Mouse (Mus musculus): Measurements from ENCODE around the gene Prps1l3. TPM values are rescaled to one million over a fixed set of nuclear protein-coding genes. Genes with fewer than 3 reads are reported as not detected.

Gene Prps1l3
- polyA plus RNA-seq (2012; rRNA removed): 7.6 and 9.4 TPM in 2 replicates

- TF ChIP-seq CTCF (IDR thresholded peaks at IDR 0.05; ENCODE audit: extremely low read depth, insufficient read depth, low read length) (no peak), POLR2A (IDR thresholded peaks at IDR 0.05; ENCODE audit: extremely low read depth, insufficient read depth, low read length) (peak; percentile 72; the same call in 1 of the 2 replicates)
Measured at GRCm38 (mm10) chr12:57230192-57230706, at the start of gene Prps1l3, which contains the start of gene Mipol1. Gene Prps1l3 (plus strand): TSS chr12:57230412. Gene Mipol1 (plus strand): TSS chr12:57230427.

DNA sequence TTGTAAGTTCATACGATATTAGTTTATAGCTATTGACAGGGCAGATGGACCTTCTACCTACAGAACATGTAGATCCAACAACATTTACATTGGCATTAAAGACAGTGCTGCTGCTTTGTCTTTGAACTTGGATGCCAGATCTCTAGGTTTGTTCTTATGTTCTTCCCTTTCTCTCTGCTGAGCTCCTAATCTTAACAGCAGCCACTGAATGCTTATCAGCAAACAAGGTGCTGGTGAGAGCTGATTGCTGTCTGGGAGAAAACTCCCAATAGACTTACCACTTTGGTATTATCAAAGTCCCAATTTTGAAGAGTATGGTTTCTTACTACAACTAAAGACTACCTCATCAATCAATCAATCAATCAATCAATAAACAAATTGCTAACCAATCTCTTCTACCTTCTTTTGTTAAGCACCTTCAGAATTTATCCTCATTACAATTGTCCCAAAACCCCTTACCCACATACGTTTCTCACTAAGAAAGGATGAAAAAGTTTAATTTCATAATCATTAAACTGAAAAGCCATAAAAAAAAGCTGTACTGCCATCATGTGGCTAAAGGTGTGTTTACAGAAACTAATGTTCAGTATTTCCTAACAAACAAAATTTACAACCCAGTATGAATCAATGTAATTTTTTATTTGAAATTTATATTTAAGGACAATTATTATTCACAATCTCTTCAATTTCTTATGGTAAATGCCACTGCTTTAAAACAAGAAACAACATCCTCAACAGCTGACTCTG, 45.6 kb upstream of the Prps1l3 start:
- Histone ChIP-seq H3K27ac (ENCODE audit: insufficient read depth, low read length) (no peak overlapping the region), H3K4me3 (ENCODE audit: insufficient read depth, low read length) (no peak overlapping the region), H3K4me1 (ENCODE audit: control insufficient read depth, insufficient read depth, low read length) (no peaks in the 10 kb centered on the region)
- TF ChIP-seq CTCF (IDR thresholded peaks at IDR 0.05; ENCODE audit: extremely low read depth, insufficient read depth, low read length) (no peak), POLR2A (IDR thresholded peaks at IDR 0.05; ENCODE audit: extremely low read depth, insufficient read depth, low read length) (no peak)

More at GRCm38 (mm10) chr12:57230192-57230706, at the start of gene Prps1l3, which contains the start of gene Mipol1:
- peaks cover 2% of the 10 kb centered on the region; the same call in 1 of the 2 replicates for H3K4me1 ChIP-seq (ENCODE audit: control insufficient read depth, insufficient read depth, low read length)
- H3K27ac ChIP-seq (ENCODE audit: insufficient read depth, low read length): peak within 1 kb of the TSS; percentile 60
- peak within 1 kb of the TSS; percentile 59 for H3K4me3 ChIP-seq (ENCODE audit: insufficient read depth, low read length)

GRCm38 (mm10) chr12:57185475-57185874, 44.7 kb upstream of the Prps1l3 start:
- TF ChIP-seq POLR2A (IDR thresholded peaks at IDR 0.05; ENCODE audit: extremely low read depth, insufficient read depth, low read length): no peak
- TF ChIP-seq CTCF (IDR thresholded peaks at IDR 0.05; ENCODE audit: extremely low read depth, insufficient read depth, low read length): no peak
- no peaks in the 10 kb centered on the region for H3K4me1 ChIP-seq (ENCODE audit: control insufficient read depth, insufficient read depth, low read length)
- no peak overlapping the region for H3K4me3 ChIP-seq (ENCODE audit: insufficient read depth, low read length)
- H3K27ac ChIP-seq (ENCODE audit: insufficient read depth, low read length): no peak overlapping the region

GRCm38 (mm10) chr12:57186126-57186525, 44.1 kb upstream of the Prps1l3 start:
- Histone ChIP-seq H3K4me1 (ENCODE audit: control insufficient read depth, insufficient read depth, low read length) (no peaks in the 10 kb centered on the region), H3K27ac (ENCODE audit: insufficient read depth, low read length) (no peak overlapping the region), H3K4me3 (ENCODE audit: insufficient read depth, low read length) (no peak overlapping the region)
- TF ChIP-seq CTCF (IDR thresholded peaks at IDR 0.05; ENCODE audit: extremely low read depth, insufficient read depth, low read length) (no peak), POLR2A (IDR thresholded peaks at IDR 0.05; ENCODE audit: extremely low read depth, insufficient read depth, low read length) (no peak)

DNA sequence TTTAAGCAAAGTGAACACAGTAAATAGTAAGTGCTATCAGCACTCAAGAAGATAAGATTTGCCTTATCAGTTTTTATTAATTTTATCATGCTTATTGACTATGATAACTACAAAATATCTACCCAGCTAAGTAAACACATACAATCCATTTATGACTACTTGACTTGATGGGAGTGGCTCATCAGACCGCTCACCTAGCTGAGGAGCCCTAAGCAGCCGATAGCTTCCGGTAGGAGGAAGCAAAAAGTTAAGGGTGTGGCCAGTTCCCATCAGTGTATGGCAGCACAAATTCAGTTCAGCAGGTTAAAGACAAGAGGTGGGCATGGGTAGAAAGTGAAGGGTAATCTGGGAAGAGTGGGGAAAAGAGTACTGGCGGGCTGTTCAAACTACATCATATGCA, 43.2 kb upstream of the Prps1l3 start:
- Histone ChIP-seq H3K4me1 (ENCODE audit: control insufficient read depth, insufficient read depth, low read length) (no peaks in the 10 kb centered on the region), H3K4me3 (ENCODE audit: insufficient read depth, low read length) (no peak overlapping the region), H3K27ac (ENCODE audit: insufficient read depth, low read length) (no peak overlapping the region)
- TF ChIP-seq CTCF (IDR thresholded peaks at IDR 0.05; ENCODE audit: extremely low read depth, insufficient read depth, low read length) (no peak), POLR2A (IDR thresholded peaks at IDR 0.05; ENCODE audit: extremely low read depth, insufficient read depth, low read length) (no peak)

DNA sequence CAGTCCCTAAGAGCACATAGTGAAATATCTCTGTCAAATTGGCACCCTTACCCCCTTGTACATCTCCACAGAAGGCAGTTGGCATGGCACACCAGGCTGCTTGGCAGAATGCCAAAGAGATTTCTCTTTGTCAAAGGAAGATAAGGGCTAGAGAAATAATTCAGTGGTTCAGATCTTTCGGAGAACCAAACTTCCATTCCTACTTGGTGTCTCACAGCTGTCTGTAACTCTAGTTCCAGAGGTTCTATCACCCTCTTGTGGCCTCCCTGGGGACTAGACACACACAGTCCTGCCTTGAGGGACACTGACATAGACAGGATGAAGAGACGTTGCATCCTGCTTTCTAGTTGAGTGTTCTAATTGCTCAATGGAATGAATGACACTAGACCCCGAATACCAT, 35.6 kb upstream of the Prps1l3 start:
- no peak overlapping the region for H3K4me3 ChIP-seq (ENCODE audit: insufficient read depth, low read length)
- TF ChIP-seq POLR2A (IDR thresholded peaks at IDR 0.05; ENCODE audit: extremely low read depth, insufficient read depth, low read length) (no peak), CTCF (IDR thresholded peaks at IDR 0.05; ENCODE audit: extremely low read depth, insufficient read depth, low read length) (0 out of 2 replicates have a peak, but pooled peaks have one; percentile 10)
- no peak overlapping the region for H3K27ac ChIP-seq (ENCODE audit: insufficient read depth, low read length)
- no peaks in the 10 kb centered on the region for H3K4me1 ChIP-seq (ENCODE audit: control insufficient read depth, insufficient read depth, low read length)

- no peak for TF ChIP-seq CTCF (IDR thresholded peaks at IDR 0.05; ENCODE audit: extremely low read depth, insufficient read depth, low read length)
- TF ChIP-seq POLR2A (IDR thresholded peaks at IDR 0.05; ENCODE audit: extremely low read depth, insufficient read depth, low read length): no peak
- peak overlapping the region; percentile 31 for H3K4me3 ChIP-seq (ENCODE audit: insufficient read depth, low read length)
- no peak overlapping the region for H3K27ac ChIP-seq (ENCODE audit: insufficient read depth, low read length)
- H3K4me1 ChIP-seq (ENCODE audit: control insufficient read depth, insufficient read depth, low read length): no peaks in the 10 kb centered on the region
Measured at GRCm38 (mm10) chr12:57196286-57196607, 34.0 kb upstream of the Prps1l3 start.

GRCm38 (mm10) chr12:57196608-57197362, 33.4 kb upstream of the Prps1l3 start:
- H3K4me1 ChIP-seq (ENCODE audit: control insufficient read depth, insufficient read depth, low read length): no peaks in the 10 kb centered on the region
- TF ChIP-seq CTCF (IDR thresholded peaks at IDR 0.05; ENCODE audit: extremely low read depth, insufficient read depth, low read length) (no peak), POLR2A (IDR thresholded peaks at IDR 0.05; ENCODE audit: extremely low read depth, insufficient read depth, low read length) (no peak)
- H3K27ac ChIP-seq (ENCODE audit: insufficient read depth, low read length): no peak overlapping the region
- peak overlapping the region; percentile 31 for H3K4me3 ChIP-seq (ENCODE audit: insufficient read depth, low read length)

- Histone ChIP-seq H3K4me3 (ENCODE audit: insufficient read depth, low read length) (peak within 1 kb of the TSS; percentile 31), H3K27ac (ENCODE audit: insufficient read depth, low read length) (no peak within 1 kb of the TSS), H3K4me1 (ENCODE audit: control insufficient read depth, insufficient read depth, low read length) (no peaks in the 10 kb centered on the region)
- TF ChIP-seq CTCF (IDR thresholded peaks at IDR 0.05; ENCODE audit: extremely low read depth, insufficient read depth, low read length): no peak
- no peak for TF ChIP-seq POLR2A (IDR thresholded peaks at IDR 0.05; ENCODE audit: extremely low read depth, insufficient read depth, low read length)
Measured at GRCm38 (mm10) chr12:57197363-57198026, 32.7 kb upstream of the Prps1l3 start, which contains the start of gene Slc25a21. Gene Slc25a21 (minus strand): TSS chr12:57197472.

Data from cortical plate, adult 2 months (tissue).